Mouse (Mus musculus) myocyte (in vitro differentiated cells): ENCODE results near the gene Tmc7.

Experiments used
- MAX ChIP-seq: IDR thresholded peaks from one replicate; pipeline ENCODE4 v1.6.1; 2011; ENCODE audit warnings: low read depth, mild to moderate bottlenecking, control low read depth
- MYOG ChIP-seq, 3 experiments: IDR thresholded peaks; one replicate each; pipeline ENCODE4 v1.6.1; 2011; ENCODE audit warnings: control low read depth in 2 of 3, low read depth in 2 of 3, mild to moderate bottlenecking in 2 of 3; ENCODE audit not compliant: insufficient read length in 2 of 3, control insufficient read depth in 1 of 3, insufficient read depth in 1 of 3
- POLR2A ChIP-seq: IDR thresholded peaks from one replicate; pipeline ENCODE4 v1.6.1; 2011; ENCODE audit warnings: low read depth, mild to moderate bottlenecking, control low read depth, moderate library complexity; ENCODE audit not compliant: insufficient read length
- POLR2AphosphoS2 ChIP-seq: IDR thresholded peaks from one replicate; pipeline ENCODE4 v1.6.1; 2011; ENCODE audit warnings: low read depth, control low read depth; ENCODE audit not compliant: insufficient read length
- USF1 ChIP-seq: IDR thresholded peaks from one replicate; pipeline ENCODE4 v1.6.1; 2011; ENCODE audit warnings: low read depth, mild to moderate bottlenecking, control low read depth, moderate library complexity

DNA sequence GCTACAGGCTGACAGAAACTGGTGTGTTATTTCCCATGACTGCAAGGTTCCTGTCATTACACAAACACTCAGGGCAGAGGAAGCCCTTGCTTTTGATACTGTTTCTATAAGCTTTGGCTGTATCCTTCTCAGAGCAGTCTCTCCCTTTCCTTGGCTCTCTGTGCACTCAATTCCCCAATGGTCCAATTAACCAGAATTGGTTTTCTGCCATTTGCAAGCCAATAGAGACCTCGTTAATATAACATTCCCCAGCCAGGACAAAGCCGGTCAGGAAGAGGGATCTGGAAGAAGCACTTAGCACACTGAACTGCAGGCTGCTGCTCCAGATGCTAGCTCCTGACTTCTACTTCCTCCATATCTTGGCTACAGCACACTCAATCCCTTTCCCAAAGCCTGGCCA lies 30.2 kb downstream of the Tmc7 start:
- no peak for TF ChIP-seq POLR2AphosphoS2
- no peak for TF ChIP-seq MYOG (IDR thresholded peaks at IDR 0.05; ENCODE audit: control insufficient read depth in 1 of 3, insufficient read depth in 1 of 3, insufficient read length in 2 of 3, low read depth in 2 of 3)
- TF ChIP-seq POLR2A = no peak
- TF ChIP-seq USF1 = no peak
- TF ChIP-seq MAX = no peak
